Mouse (Mus musculus) stomach, embryonic 15.5 days (tissue): ENCODE results near the gene Slc16a9. TPM values are rescaled to one million over a fixed set of nuclear protein-coding genes. Genes with fewer than 3 reads are reported as not detected.
A peak's percentile ranks its signal among the peaks of the same experiment; 100 is the strongest.

Experiments used
- ATAC-seq: fragments of 200-750 bp; cut with Nextera tagmentation; 2 replicates; pipeline ENCODE4 v1.8.0; 2017; ENCODE audit warnings: low read depth, moderate number of reproducible peaks, moderate TSS enrichment; ENCODE audit not compliant: insufficient read depth, low FRiP score
- H3K27ac ChIP-seq: fragments of 300-500 bp; sonication (generic); 2 replicates; pipeline ENCODE4 v1.5.1; 2015; ENCODE audit warnings: mild to moderate bottlenecking, inconsistent platforms
- H3K27me3 ChIP-seq: fragments of 300-500 bp; sonication (generic); replicated peaks from 2 replicates; pipeline ENCODE4 v1.6.1; 2015; ENCODE audit warnings: inconsistent platforms
- H3K36me3 ChIP-seq: fragments of 300-500 bp; sonication (generic); 2 replicates; pipeline ENCODE4 v1.6.1; 2015; ENCODE audit warnings: inconsistent platforms
- H3K4me1 ChIP-seq: fragments of 300-500 bp; sonication (generic); 2 replicates; pipeline ENCODE4 v1.6.1; 2015; ENCODE audit warnings: inconsistent platforms
- H3K4me2 ChIP-seq: fragments of 300-500 bp; sonication (generic); 2 replicates; pipeline ENCODE4 v1.6.1; 2015; ENCODE audit warnings: mild to moderate bottlenecking, inconsistent platforms
- H3K4me3 ChIP-seq: fragments of 300-500 bp; sonication (generic); replicated peaks from 2 replicates; pipeline ENCODE4 v1.5.1; 2015; ENCODE audit warnings: inconsistent platforms
- H3K9ac ChIP-seq: fragments of 300-500 bp; sonication (generic); 2 replicates; pipeline ENCODE4 v1.6.1; 2015; ENCODE audit warnings: inconsistent platforms
- H3K9me3 ChIP-seq: fragments of 300-500 bp; sonication (generic); 2 replicates; pipeline ENCODE4 v1.6.1; 2016; ENCODE audit warnings: inconsistent platforms
- WGBS: fragments of 180-500 bp; shearing (Covaris S2); methylation state at CpG from one replicate; pipeline ENCODE4 v1.1.7; 2015; 5-methylcytosine and 5-hydroxymethylcytosine counted together
- polyA plus RNA-seq: library from polyadenylated mRNA; unstranded; fragments of >200 nt; fragmentation: Nextera tagmentation; extraction: Ambion mirVana; gene quantifications from 2 replicates; pipeline ENCODE4 v1.2.1, GENCODE M21; 2015

Slc16a9 gene
- polyA plus RNA-seq, 1 experiment from 2014 or later = 1.9 TPM

GRCm38 (mm10) chr10:70287825-70288235, 42.9 kb downstream of the Slc16a9 start:
- Histone ChIP-seq H3K27ac (peak overlapping the region; percentile 57; the same call in 1 of the 2 replicates), H3K27me3 (no peaks in the 10 kb centered on the region), H3K36me3 (no peaks in the 10 kb centered on the region), H3K4me3 (0 out of 2 replicates have a peak overlapping the region, but pooled peaks have one; percentile 2), H3K4me2 (peak overlapping the region; percentile 39), H3K4me1 (peaks cover 10% of the 10 kb centered on the region; the same call in 1 of the 2 replicates), H3K9ac (no peak overlapping the region), H3K9me3 (no peaks in the 10 kb centered on the region)
- 22% methylated on average over 9 of the region's 9 CpGs for WGBS
- ATAC-seq = peak; percentile 80

- Histone ChIP-seq H3K4me3 (no peak overlapping the region), H3K27me3 (no peaks in the 10 kb centered on the region), H3K4me1 (peaks cover 10% of the 10 kb centered on the region; the same call in 1 of the 2 replicates), H3K9me3 (no peaks in the 10 kb centered on the region), H3K27ac (no peak overlapping the region), H3K4me2 (no peak overlapping the region), H3K9ac (no peak overlapping the region), H3K36me3 (no peaks in the 10 kb centered on the region)
- no peak; the same call in 1 of the 2 replicates for ATAC-seq
- WGBS = 39% methylated on average over 14 of the region's 14 CpGs
Observed at GRCm38 (mm10) chr10:70288406-70289327, 43.8 kb downstream of the Slc16a9 start.

GRCm38 (mm10) chr10:70292014-70292413, 47.1 kb downstream of the Slc16a9 start:
- Histone ChIP-seq H3K4me1 (peaks cover 10% of the 10 kb centered on the region), H3K9ac (no peak overlapping the region), H3K9me3 (no peaks in the 10 kb centered on the region), H3K36me3 (no peaks in the 10 kb centered on the region), H3K27ac (no peak overlapping the region), H3K4me3 (no peak overlapping the region), H3K27me3 (no peaks in the 10 kb centered on the region), H3K4me2 (no peak overlapping the region)
- no peak for ATAC-seq
- WGBS = 19% methylated on average over 7 of the region's 7 CpGs

- Histone ChIP-seq H3K4me1 (no peaks in the 10 kb centered on the region; the same call in 1 of the 2 replicates), H3K27ac (no peak overlapping the region), H3K27me3 (no peaks in the 10 kb centered on the region), H3K4me2 (no peak overlapping the region), H3K4me3 (no peak overlapping the region), H3K36me3 (no peaks in the 10 kb centered on the region), H3K9ac (no peak overlapping the region), H3K9me3 (no peaks in the 10 kb centered on the region)
- ATAC-seq = no peak; the same call in 1 of the 2 replicates
- WGBS = 39% methylated on average over 8 of the region's 8 CpGs
Observed at GRCm38 (mm10) chr10:70294094-70294493, 49.2 kb downstream of the Slc16a9 start.

- Histone ChIP-seq H3K9ac (no peak overlapping the region), H3K9me3 (no peaks in the 10 kb centered on the region), H3K4me2 (peak overlapping the region; percentile 34; the same call in 1 of the 2 replicates), H3K36me3 (no peaks in the 10 kb centered on the region), H3K4me3 (no peak overlapping the region), H3K27ac (no peak overlapping the region), H3K27me3 (no peaks in the 10 kb centered on the region), H3K4me1 (no peaks in the 10 kb centered on the region; the same call in 1 of the 2 replicates)
- ATAC-seq = peak; percentile 37
- 6% methylated on average over 20 of the region's 20 CpGs for WGBS
Observed at GRCm38 (mm10) chr10:70296531-70297366, 51.8 kb downstream of the Slc16a9 start.

GRCm38 (mm10) chr10:70299118-70299517, 54.2 kb downstream of the Slc16a9 start:
- no peaks in the 10 kb centered on the region for H3K9me3 ChIP-seq
- H3K36me3 ChIP-seq = no peaks in the 10 kb centered on the region
- no peak overlapping the region for H3K4me2 ChIP-seq
- no peaks in the 10 kb centered on the region; the same call in 1 of the 2 replicates for H3K4me1 ChIP-seq
- WGBS = 60% methylated on average over 2 of the region's 2 CpGs
- H3K9ac ChIP-seq = no peak overlapping the region
- no peak for ATAC-seq
- no peak overlapping the region for H3K27ac ChIP-seq
- no peak overlapping the region for H3K4me3 ChIP-seq
- no peaks in the 10 kb centered on the region for H3K27me3 ChIP-seq

- H3K4me1 ChIP-seq = no peaks in the 10 kb centered on the region; the same call in 1 of the 2 replicates
- H3K9ac ChIP-seq = no peak overlapping the region
- no peak for ATAC-seq
- H3K36me3 ChIP-seq = no peaks in the 10 kb centered on the region
- H3K27me3 ChIP-seq = no peaks in the 10 kb centered on the region
- WGBS = 39% methylated on average over 5 of the region's 5 CpGs
- H3K9me3 ChIP-seq = no peaks in the 10 kb centered on the region
- H3K4me3 ChIP-seq = no peak overlapping the region
- H3K4me2 ChIP-seq = no peak overlapping the region
- no peak overlapping the region for H3K27ac ChIP-seq
Observed at GRCm38 (mm10) chr10:70299653-70300052, 54.8 kb downstream of the Slc16a9 start.

- Histone ChIP-seq H3K36me3 (no peaks in the 10 kb centered on the region), H3K4me1 (no peaks in the 10 kb centered on the region; the same call in 1 of the 2 replicates), H3K27ac (no peak overlapping the region), H3K4me3 (no peak overlapping the region), H3K4me2 (no peak overlapping the region), H3K27me3 (no peaks in the 10 kb centered on the region), H3K9me3 (no peaks in the 10 kb centered on the region), H3K9ac (no peak overlapping the region)
- no peak for ATAC-seq
- 35% methylated on average over 2 of the region's 2 CpGs for WGBS
Observed at GRCm38 (mm10) chr10:70301190-70301589, 56.3 kb downstream of the Slc16a9 start.

GRCm38 (mm10) chr10:70303203-70303602, 58.3 kb downstream of the Slc16a9 start:
- no peak for ATAC-seq

GRCm38 (mm10) chr10:70305683-70306082, 60.8 kb downstream of the Slc16a9 start:
- Histone ChIP-seq H3K27ac (no peak overlapping the region), H3K9me3 (no peaks in the 10 kb centered on the region), H3K36me3 (no peaks in the 10 kb centered on the region), H3K9ac (no peak overlapping the region), H3K4me3 (no peak overlapping the region), H3K4me2 (no peak overlapping the region), H3K27me3 (no peaks in the 10 kb centered on the region), H3K4me1 (no peaks in the 10 kb centered on the region)
- WGBS = 75% methylated on average over 5 of the region's 5 CpGs
- no peak for ATAC-seq

More at GRCm38 (mm10) chr10:70303203-70303602, 58.3 kb downstream of the Slc16a9 start:
- H3K4me1 ChIP-seq = no peaks in the 10 kb centered on the region
- no peak overlapping the region for H3K27ac ChIP-seq
- no peak overlapping the region for H3K4me2 ChIP-seq
- no peak overlapping the region for H3K4me3 ChIP-seq
- H3K36me3 ChIP-seq = no peaks in the 10 kb centered on the region
- 80% methylated on average over 6 of the region's 6 CpGs for WGBS
- no peak overlapping the region for H3K9ac ChIP-seq
- H3K27me3 ChIP-seq = no peaks in the 10 kb centered on the region
- no peaks in the 10 kb centered on the region for H3K9me3 ChIP-seq

- Histone ChIP-seq H3K27me3 (no peaks in the 10 kb centered on the region), H3K4me3 (no peak overlapping the region), H3K4me2 (no peak overlapping the region), H3K9ac (no peak overlapping the region), H3K9me3 (no peaks in the 10 kb centered on the region), H3K36me3 (no peaks in the 10 kb centered on the region), H3K4me1 (no peaks in the 10 kb centered on the region), H3K27ac (no peak overlapping the region)
- WGBS = 82% methylated on average over 8 of the region's 8 CpGs
- ATAC-seq = no peak
Observed at GRCm38 (mm10) chr10:70309416-70309815, 64.5 kb downstream of the Slc16a9 start.
